Mouse (Mus musculus): Measurements from ENCODE around the gene Epb41l2.

Epb41l2 gene

GRCm38 (mm10) chr10:25399016-25399415, 39.4 kb downstream of the Epb41l2 start:
- DNase-seq (ENCODE audit: low read depth, low spot score) = no peak

GRCm38 (mm10) chr10:25400076-25400475, 40.5 kb downstream of the Epb41l2 start:
- no peak for DNase-seq (ENCODE audit: low read depth, low spot score)

GRCm38 (mm10) chr10:25400646-25401045, 41.0 kb downstream of the Epb41l2 start:
- DNase-seq (ENCODE audit: low read depth, low spot score) = no peak

GRCm38 (mm10) chr10:25401356-25401755, 41.8 kb downstream of the Epb41l2 start:
- DNase-seq (ENCODE audit: low read depth, low spot score) = no peak

- DNase-seq (ENCODE audit: low read depth, low spot score) = no peak
Observed at GRCm38 (mm10) chr10:25402886-25403285, 43.3 kb downstream of the Epb41l2 start.

GRCm38 (mm10) chr10:25403813-25404701, 44.5 kb downstream of the Epb41l2 start:
- DNase-seq (ENCODE audit: low read depth, low spot score) = no peak

- DNase-seq (ENCODE audit: low read depth, low spot score) = no peak
Observed at GRCm38 (mm10) chr10:25404702-25405098, 45.1 kb downstream of the Epb41l2 start.

GRCm38 (mm10) chr10:25405551-25405950, 46.0 kb downstream of the Epb41l2 start:
- no peak for DNase-seq (ENCODE audit: low read depth, low spot score)

GRCm38 (mm10) chr10:25406695-25407094, 47.1 kb downstream of the Epb41l2 start:
- no peak for DNase-seq (ENCODE audit: low read depth, low spot score)

GRCm38 (mm10) chr10:25408136-25408650, 48.6 kb downstream of the Epb41l2 start:
- DNase-seq (ENCODE audit: low read depth, low spot score) = no peak

- DNase-seq (ENCODE audit: low read depth, low spot score) = no peak
Observed at GRCm38 (mm10) chr10:25411836-25412373, 52.3 kb downstream of the Epb41l2 start.

- no peak for DNase-seq (ENCODE audit: low read depth, low spot score)
Observed at GRCm38 (mm10) chr10:25415188-25415717, 55.7 kb downstream of the Epb41l2 start.

- DNase-seq (ENCODE audit: low read depth, low spot score) = no peak
Observed at GRCm38 (mm10) chr10:25416696-25417095, 57.1 kb downstream of the Epb41l2 start.

GRCm38 (mm10) chr10:25426058-25426457, 66.5 kb downstream of the Epb41l2 start:
- no peak for DNase-seq (ENCODE audit: low read depth, low spot score)

- DNase-seq (ENCODE audit: low read depth, low spot score) = no peak
Observed at GRCm38 (mm10) chr10:25426814-25427213, 67.2 kb downstream of the Epb41l2 start.

- DNase-seq (ENCODE audit: low read depth, low spot score) = no peak
Observed at GRCm38 (mm10) chr10:25427523-25427922, 67.9 kb downstream of the Epb41l2 start.

GRCm38 (mm10) chr10:25428658-25429057, 69.1 kb downstream of the Epb41l2 start:
- no peak for DNase-seq (ENCODE audit: low read depth, low spot score)

GRCm38 (mm10) chr10:25429346-25429745, 69.7 kb downstream of the Epb41l2 start:
- DNase-seq (ENCODE audit: low read depth, low spot score) = no peak

- no peak for DNase-seq (ENCODE audit: low read depth, low spot score)
Observed at GRCm38 (mm10) chr10:25430862-25431261, 71.3 kb downstream of the Epb41l2 start.

GRCm38 (mm10) chr10:25432351-25432750, 72.8 kb downstream of the Epb41l2 start:
- DNase-seq (ENCODE audit: low read depth, low spot score) = no peak

GRCm38 (mm10) chr10:25432938-25433337, 73.3 kb downstream of the Epb41l2 start:
- DNase-seq (ENCODE audit: low read depth, low spot score) = no peak

GRCm38 (mm10) chr10:25433524-25433923, 73.9 kb downstream of the Epb41l2 start:
- DNase-seq (ENCODE audit: low read depth, low spot score) = peak; percentile 63

All from mesoderm, embryonic 11.5 days (tissue).